ENCODE assay signal across 8 mouse cellular contexts in the genomic region with DNA sequence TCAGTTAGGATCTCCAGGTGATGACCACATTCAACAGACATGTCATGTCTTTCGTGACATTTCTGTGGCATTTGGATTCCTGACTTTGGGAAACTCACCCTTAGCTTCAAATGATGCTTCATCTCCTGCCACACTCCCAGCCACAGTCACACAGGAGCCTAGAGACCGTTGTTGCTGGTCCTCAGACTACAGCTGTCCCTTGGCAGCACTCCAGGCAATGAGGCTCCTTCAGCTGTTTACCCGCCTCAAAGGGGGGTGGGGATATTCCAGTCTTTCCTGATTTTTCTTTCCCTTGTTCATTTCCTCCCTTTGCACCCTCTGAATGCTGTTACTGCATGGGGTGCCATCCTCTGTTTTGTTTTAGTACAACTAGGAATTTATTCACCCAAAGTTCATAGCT.
A peak's percentile ranks its signal among the peaks of the same experiment; 100 is the strongest.
DNase-seq lines count a peak whose midpoint lies in the region; ATAC-seq lines count a peak whose summit lies in the region.

No protein-coding gene starts in this region.

- 0 out of 2 replicates have a peak overlapping the region, but pooled peaks have one; percentile 25 for H3K27ac ChIP-seq in midbrain, embryonic 12.5 days (replicated peaks)
- H3K27ac ChIP-seq in midbrain, embryonic 10.5 days (replicated peaks): no peak overlapping the region
- peak overlapping the region; percentile 52; the same call in 1 of the 2 replicates for H3K27ac ChIP-seq in heart, embryonic 10.5 days

- ATAC-seq in midbrain, embryonic 12.5 days (ENCODE audit: low FRiP score, low read depth): no peak

- H3K4me2 ChIP-seq in midbrain, embryonic 12.5 days (replicated peaks): no peak overlapping the region

- no peaks in the 10 kb centered on the region for H3K9me3 ChIP-seq in midbrain, embryonic 12.5 days
- no peaks in the 10 kb centered on the region for H3K9me3 ChIP-seq in midbrain, embryonic 10.5 days (replicated peaks)
- no peaks in the 10 kb centered on the region for H3K9me3 ChIP-seq in heart, embryonic 10.5 days

- no peak overlapping the region for H3K4me3 ChIP-seq in midbrain, embryonic 12.5 days
- no peak overlapping the region for H3K4me3 ChIP-seq in midbrain, embryonic 10.5 days
- H3K4me3 ChIP-seq in heart, embryonic 10.5 days: no peak overlapping the region

- DNase-seq in midbrain, embryonic 10.5 days (ENCODE audit: low spot score): no peak
- peak; percentile 71 to 83 for DNase-seq in cerebellum, postnatal 14 days
- DNase-seq in heart, embryonic 10.5 days (ENCODE audit: low spot score): no peak
- DNase-seq in kidney, postnatal 10 days: peak; percentile 89
- DNase-seq in ovary, postnatal 36 days (ENCODE audit: low spot score): peak; percentile 54
- no peak for DNase-seq in frontal cortex, postnatal 14 days (ENCODE audit: low spot score in 2 of 2)
- no peak for DNase-seq in urinary bladder, adult 18-20 months (ENCODE audit: low spot score in 2 of 2)

- no peaks in the 10 kb centered on the region for H3K27me3 ChIP-seq in midbrain, embryonic 12.5 days
- no peaks in the 10 kb centered on the region for H3K27me3 ChIP-seq in midbrain, embryonic 10.5 days (ENCODE audit: low read depth, poor library complexity, severe bottlenecking)
- H3K27me3 ChIP-seq in heart, embryonic 10.5 days (ENCODE audit: insufficient read depth, poor library complexity, severe bottlenecking): no peaks in the 10 kb centered on the region

- H3K36me3 ChIP-seq in midbrain, embryonic 12.5 days: no peaks in the 10 kb centered on the region
- H3K36me3 ChIP-seq in midbrain, embryonic 10.5 days: no peaks in the 10 kb centered on the region
- H3K36me3 ChIP-seq in heart, embryonic 10.5 days: no peaks in the 10 kb centered on the region

- peaks cover 18% of the 10 kb centered on the region for H3K4me1 ChIP-seq in midbrain, embryonic 12.5 days
- H3K4me1 ChIP-seq in midbrain, embryonic 10.5 days: peaks cover 41% of the 10 kb centered on the region
- H3K4me1 ChIP-seq in heart, embryonic 10.5 days: peaks cover 57% of the 10 kb centered on the region

- 59% methylated on average over 3 of the region's 3 CpGs for WGBS in midbrain, embryonic 12.5 days
- 72% methylated on average over 3 of the region's 3 CpGs for WGBS in midbrain, embryonic 10.5 days
- WGBS in heart, embryonic 10.5 days: 30% methylated on average over 3 of the region's 3 CpGs

- no peak overlapping the region for H3K9ac ChIP-seq in midbrain, embryonic 12.5 days (replicated peaks)

Comparison
In these comparisons a context has a peak if more than half of its experiments do, and no peak if none do; other contexts are left out.
1. DNase-seq: peak in cerebellum, postnatal 14 days (2 of 2), kidney, postnatal 10 days (single experiment) and ovary, postnatal 36 days (single experiment); none in midbrain, embryonic 10.5 days (single experiment), heart, embryonic 10.5 days (single experiment), frontal cortex, postnatal 14 days (0 of 2) and urinary bladder, adult 18-20 months (0 of 2).